Mouse (Mus musculus): ENCODE data around the gene Adgrl3. TPM values are rescaled to one million over a fixed set of nuclear protein-coding genes. Genes with fewer than 3 reads are reported as not detected.

Adgrl3 gene
- polyA plus RNA-seq, 1 experiment from 2014 or later: 62.9 TPM

DNA sequence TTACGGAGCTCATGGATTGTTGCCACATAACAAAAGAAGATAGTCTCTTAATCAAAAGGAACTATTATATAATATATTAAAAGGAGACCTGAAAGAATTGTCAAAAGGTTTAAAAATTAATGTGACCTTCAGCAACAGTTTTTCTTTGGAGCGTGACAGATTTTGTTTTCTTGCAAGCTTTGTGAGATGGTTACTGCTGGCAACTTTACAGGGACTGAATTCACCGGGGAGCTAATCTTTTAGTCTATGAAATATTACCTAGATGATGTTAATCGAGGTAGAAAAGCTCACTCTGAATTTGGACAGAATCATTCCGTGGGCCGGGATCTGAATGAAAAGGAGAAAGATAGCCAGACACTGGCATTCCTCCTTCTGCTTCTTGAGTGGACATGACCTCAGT is 850.4 kb downstream of the Adgrl3 start:
- Histone ChIP-seq H3K4me1 (replicated peaks) (no peaks in the 10 kb centered on the region; the same call in 1 of the 2 replicates), H3K27ac (no peak overlapping the region), H3K9me3 (no peaks in the 10 kb centered on the region), H3K27me3 (no peaks in the 10 kb centered on the region), H3K4me3 (replicated peaks) (no peak overlapping the region), H3K9ac (replicated peaks) (no peak overlapping the region), H3K4me2 (no peak overlapping the region), H3K36me3 (no peaks in the 10 kb centered on the region)
- ATAC-seq (ENCODE audit: insufficient number of reproducible peaks, insufficient read depth, low FRiP score, low TSS enrichment, low read depth): no peak
- WGBS: 91% methylated on average over 6 of the region's 6 CpGs

Small RNAs within 50 kb of the gene (microRNA-seq; reads per million reads assigned to microRNA genes)
- not detected for gene Gm22048
